Mouse (Mus musculus) midbrain, embryonic 15.5 days (tissue): ENCODE data around the gene Zfp563. TPM values are rescaled to one million over a fixed set of nuclear protein-coding genes. Genes with fewer than 3 reads are reported as not detected.

Source experiments
- ATAC-seq: fragments of 200-750 bp; cut with Nextera tagmentation; replicated peaks from 2 replicates; pipeline ENCODE4 v1.8.0; 2017; ENCODE audit warnings: moderate TSS enrichment
- H3K27ac ChIP-seq: fragments of 300-500 bp; sonication (generic); 2 replicates; pipeline ENCODE4 v1.5.1; 2015; ENCODE audit warnings: mild to moderate bottlenecking, inconsistent platforms
- H3K27me3 ChIP-seq: fragments of 300-500 bp; sonication (generic); replicated peaks from 2 replicates; pipeline ENCODE4 v1.6.1; 2015; ENCODE audit warnings: inconsistent platforms
- H3K36me3 ChIP-seq: fragments of 300-500 bp; sonication (generic); replicated peaks from 2 replicates; pipeline ENCODE4 v1.6.1; 2015; ENCODE audit warnings: inconsistent platforms
- H3K4me1 ChIP-seq: fragments of 300-500 bp; sonication (generic); 2 replicates; pipeline ENCODE4 v1.6.1; 2015; ENCODE audit warnings: inconsistent platforms
- H3K4me2 ChIP-seq: fragments of 300-500 bp; sonication (generic); 2 replicates; pipeline ENCODE4 v1.6.1; 2015; ENCODE audit warnings: inconsistent platforms, mild to moderate bottlenecking, moderate library complexity
- H3K4me3 ChIP-seq: fragments of 300-500 bp; sonication (generic); 2 replicates; pipeline ENCODE4 v1.5.1; 2015; ENCODE audit warnings: mild to moderate bottlenecking, inconsistent platforms
- H3K9ac ChIP-seq: fragments of 300-500 bp; sonication (generic); 2 replicates; pipeline ENCODE4 v1.6.1; 2015; ENCODE audit warnings: mild to moderate bottlenecking, inconsistent platforms
- H3K9me3 ChIP-seq: fragments of 300-500 bp; sonication (generic); 2 replicates; pipeline ENCODE4 v1.6.1; 2016; ENCODE audit warnings: inconsistent platforms
- WGBS: fragments of 180-500 bp; shearing (Covaris S2); methylation state at CpG from one replicate; pipeline ENCODE4 v1.1.7; 2015; ENCODE audit warnings: mixed read lengths; 5-methylcytosine and 5-hydroxymethylcytosine counted together
- polyA plus RNA-seq: library from polyadenylated mRNA; unstranded; fragments of >200 nt; fragmentation: Nextera tagmentation; extraction: Ambion mirVana; gene quantifications from 2 replicates; pipeline ENCODE4 v1.2.1, GENCODE M21; 2015

Gene Zfp563
- polyA plus RNA-seq: 23.0 and 24.0 TPM in 2 replicates

DNA sequence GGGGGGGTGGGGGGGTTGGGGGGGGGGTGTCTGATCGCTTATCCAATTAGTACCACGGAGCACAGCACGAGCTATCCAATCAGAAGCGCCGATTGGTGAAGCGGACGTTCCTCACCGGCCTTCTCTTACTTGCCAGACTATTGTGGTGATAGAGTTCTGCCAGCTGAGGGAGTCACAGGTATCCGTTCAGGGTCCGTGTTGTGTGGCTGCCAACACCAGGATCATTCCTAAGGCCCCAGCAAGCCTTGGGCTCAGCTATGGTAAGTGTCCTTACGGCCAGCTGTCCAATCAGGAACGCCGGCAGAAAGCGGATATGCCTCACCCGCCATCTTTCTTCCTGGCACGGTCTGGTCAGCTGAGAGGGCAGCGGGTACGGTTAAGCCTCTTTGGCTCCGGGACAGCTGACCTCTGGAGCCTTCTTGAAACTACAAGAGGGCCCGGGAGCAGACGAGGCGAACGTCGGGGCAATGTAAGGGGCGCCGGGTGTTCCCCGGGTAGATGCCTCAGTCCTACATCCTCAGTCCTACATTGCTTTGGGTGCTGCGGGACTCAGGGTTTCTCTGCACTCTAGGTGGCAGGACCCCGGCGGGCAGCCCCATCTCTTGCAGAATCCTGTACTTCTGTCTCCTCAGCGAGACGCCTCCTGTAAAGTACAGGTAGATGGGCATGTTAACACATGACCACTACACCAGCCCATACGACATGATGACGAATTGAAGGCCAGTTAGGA, at the start of gene Zfp563:
TSS of gene Zfp563 (plus strand) at position 91 of the 730 bp plus-strand sequence.
- Histone ChIP-seq H3K9me3 (no peaks in the 10 kb centered on the region), H3K27ac (peak within 1 kb of the TSS; percentile 89), H3K4me1 (peaks cover 21% of the 10 kb centered on the region), H3K4me2 (peak within 1 kb of the TSS; percentile 76), H3K9ac (peak within 1 kb of the TSS; percentile 76), H3K27me3 (no peaks in the 10 kb centered on the region), H3K4me3 (peak within 1 kb of the TSS; percentile 76), H3K36me3 (no peaks in the 10 kb centered on the region)
- peak; percentile 94 for ATAC-seq
- 6% methylated on average over 34 of the region's 34 CpGs for WGBS

DNA sequence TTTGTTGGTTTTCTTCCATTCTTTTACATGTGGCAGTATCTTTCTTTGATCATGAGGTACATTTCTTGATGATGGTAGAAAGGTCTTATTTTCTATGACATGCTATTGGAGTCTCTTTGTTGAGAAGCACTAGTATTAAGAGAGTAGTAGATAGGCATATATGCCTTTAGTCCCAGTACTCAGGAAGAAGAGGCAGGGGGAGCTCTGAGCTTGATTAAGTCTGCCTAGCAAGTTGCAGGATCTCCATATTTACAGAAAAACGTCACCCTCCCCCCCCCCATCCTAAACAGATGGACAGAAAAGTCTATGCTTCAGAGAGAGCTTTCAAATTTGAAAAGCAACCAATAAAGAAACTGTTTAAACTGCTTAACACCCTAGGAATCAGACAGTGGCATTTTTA, 30.3 kb upstream of the Zfp563 start:
- ATAC-seq: no peak
- no peak overlapping the region for H3K4me2 ChIP-seq
- no peak overlapping the region for H3K9ac ChIP-seq
- no peak overlapping the region for H3K4me3 ChIP-seq
- H3K27ac ChIP-seq: no peak overlapping the region
- WGBS: 19% methylated on average over 1 of the region's 1 CpGs
- no peaks in the 10 kb centered on the region for H3K4me1 ChIP-seq
- H3K9me3 ChIP-seq: no peaks in the 10 kb centered on the region
- H3K36me3 ChIP-seq: no peaks in the 10 kb centered on the region
- H3K27me3 ChIP-seq: no peaks in the 10 kb centered on the region

DNA sequence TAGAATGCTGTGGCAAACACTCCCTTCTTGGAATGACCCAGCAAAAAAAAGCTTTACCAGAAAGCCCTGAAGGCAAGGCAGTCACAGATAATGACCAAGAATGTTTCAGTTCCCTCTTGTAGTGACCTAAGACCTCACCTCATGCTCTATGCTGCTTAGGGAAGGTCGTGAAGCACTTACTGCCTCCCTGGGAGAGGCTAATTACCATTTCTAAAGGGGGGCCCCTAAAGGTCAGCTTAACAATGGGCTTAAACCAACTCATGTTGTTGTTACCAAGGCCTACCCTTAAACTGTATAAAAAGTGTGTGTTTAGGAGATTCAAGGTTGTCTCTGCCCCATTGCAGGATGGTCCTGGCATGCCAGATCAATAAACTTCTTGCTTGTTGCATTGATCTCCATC, 26.1 kb upstream of the Zfp563 start:
- H3K9ac ChIP-seq: no peak overlapping the region
- 0% methylated on average over 1 of the region's 1 CpGs for WGBS
- ATAC-seq: no peak
- no peaks in the 10 kb centered on the region for H3K9me3 ChIP-seq
- H3K27ac ChIP-seq: no peak overlapping the region
- H3K4me3 ChIP-seq: no peak overlapping the region
- no peaks in the 10 kb centered on the region for H3K4me1 ChIP-seq
- H3K27me3 ChIP-seq: no peaks in the 10 kb centered on the region
- H3K4me2 ChIP-seq: no peak overlapping the region
- H3K36me3 ChIP-seq: no peaks in the 10 kb centered on the region

DNA sequence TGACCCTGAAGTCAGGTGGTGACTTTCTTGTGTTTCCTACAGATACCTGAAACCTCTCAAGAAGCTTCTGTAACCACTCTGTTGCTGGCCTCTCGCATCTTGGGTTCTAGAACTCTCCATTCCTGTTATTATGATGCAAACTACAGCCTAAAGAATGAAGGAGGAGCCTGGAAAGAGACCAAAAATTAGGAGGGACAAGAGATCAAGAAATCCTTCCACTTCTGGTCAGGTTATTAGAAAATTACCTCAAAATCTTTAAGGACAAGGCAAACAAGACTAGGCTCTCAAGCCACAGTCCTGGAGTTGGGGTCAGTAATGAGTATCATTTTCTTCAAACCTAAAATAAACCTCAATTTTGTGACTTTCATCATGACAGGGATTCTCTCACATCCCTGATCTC, 21.2 kb upstream of the Zfp563 start, which contains the start of gene 4921501E09Rik:
TSS of gene 4921501E09Rik (minus strand) at position 101 of the 400 bp plus-strand sequence.
- Histone ChIP-seq H3K36me3 (no peaks in the 10 kb centered on the region), H3K4me2 (no peak within 1 kb of the TSS), H3K27ac (no peak within 1 kb of the TSS), H3K27me3 (no peaks in the 10 kb centered on the region), H3K4me3 (no peak within 1 kb of the TSS), H3K9ac (no peak within 1 kb of the TSS), H3K4me1 (no peaks in the 10 kb centered on the region), H3K9me3 (no peaks in the 10 kb centered on the region)
- ATAC-seq: no peak
- WGBS: 52% methylated on average over 1 of the region's 1 CpGs

DNA sequence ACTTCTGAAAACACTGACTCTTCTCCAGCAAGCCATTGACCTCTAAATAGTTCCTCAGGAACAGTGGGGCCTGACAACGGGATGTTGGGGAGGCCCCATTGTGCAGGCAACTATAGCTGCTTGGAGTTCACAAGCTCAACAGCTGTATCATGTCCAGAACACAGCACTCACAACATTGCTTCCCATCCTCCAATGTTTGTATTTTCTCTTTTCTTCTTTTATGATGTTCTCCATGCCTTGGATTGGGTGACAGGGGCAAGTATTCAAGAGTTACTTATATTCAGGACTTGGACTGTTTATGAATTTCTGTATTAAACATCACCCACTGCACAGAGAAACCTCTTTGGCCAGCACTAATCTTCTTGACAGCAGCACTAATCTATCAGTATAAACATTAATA, 2.5 kb downstream of the Zfp563 start:
- H3K4me1 ChIP-seq: peaks cover 22% of the 10 kb centered on the region
- H3K4me3 ChIP-seq: no peak overlapping the region
- no peaks in the 10 kb centered on the region for H3K27me3 ChIP-seq
- no peaks in the 10 kb centered on the region for H3K36me3 ChIP-seq
- H3K9ac ChIP-seq: no peak overlapping the region
- WGBS: 61% methylated on average over 1 of the region's 1 CpGs
- H3K27ac ChIP-seq: no peak overlapping the region
- peak overlapping the region; percentile 79; the same call in 1 of the 2 replicates for H3K4me2 ChIP-seq
- H3K9me3 ChIP-seq: no peaks in the 10 kb centered on the region
- no peak for ATAC-seq

DNA sequence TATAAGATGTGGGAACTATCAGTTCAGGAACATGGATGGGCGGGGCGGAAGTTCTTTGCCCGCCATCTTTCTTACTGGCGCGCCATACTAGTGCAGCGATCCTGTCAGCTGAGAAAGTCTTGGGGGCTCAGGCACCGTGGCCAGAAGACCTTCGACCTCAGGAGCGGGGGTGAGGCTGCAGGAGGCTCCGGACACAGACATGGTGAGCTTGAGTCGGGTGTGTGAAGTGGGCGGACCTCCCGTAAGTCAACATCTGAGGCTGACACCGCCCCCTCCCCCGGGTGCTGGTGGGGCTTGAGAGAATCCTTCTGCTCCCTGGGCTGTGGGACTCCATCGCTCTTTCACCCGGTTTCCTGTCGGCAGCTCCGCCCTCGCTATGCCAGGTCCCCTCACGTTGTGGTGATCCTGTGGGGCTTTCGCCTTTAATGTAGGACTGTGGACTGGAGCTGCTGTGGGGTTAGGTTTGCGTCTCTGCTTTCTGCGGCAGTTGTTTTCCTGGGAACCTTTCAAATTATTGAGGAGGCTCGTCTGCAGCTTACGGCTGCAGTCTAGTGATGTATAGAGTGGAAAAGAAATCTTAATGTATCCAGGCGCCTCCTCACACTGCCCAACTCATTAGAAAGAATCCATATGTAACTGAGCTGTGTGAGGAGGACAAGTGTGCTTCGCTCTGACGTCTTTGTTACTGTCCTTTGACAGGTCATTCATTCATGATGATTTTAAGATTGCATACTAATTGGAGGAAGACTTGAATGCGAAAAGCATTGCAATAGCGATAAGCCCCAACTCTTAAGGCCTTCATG, 3.5 kb downstream of the Zfp563 start:
- Histone ChIP-seq H3K4me1 (peaks cover 22% of the 10 kb centered on the region), H3K4me2 (peak overlapping the region; percentile 79), H3K9ac (peak overlapping the region; percentile 87), H3K36me3 (no peaks in the 10 kb centered on the region), H3K27ac (peak overlapping the region; percentile 96), H3K27me3 (no peaks in the 10 kb centered on the region), H3K9me3 (no peaks in the 10 kb centered on the region), H3K4me3 (peak overlapping the region; percentile 83)
- peak; percentile 80 for ATAC-seq
- WGBS: 1% methylated on average over 31 of the region's 31 CpGs

DNA sequence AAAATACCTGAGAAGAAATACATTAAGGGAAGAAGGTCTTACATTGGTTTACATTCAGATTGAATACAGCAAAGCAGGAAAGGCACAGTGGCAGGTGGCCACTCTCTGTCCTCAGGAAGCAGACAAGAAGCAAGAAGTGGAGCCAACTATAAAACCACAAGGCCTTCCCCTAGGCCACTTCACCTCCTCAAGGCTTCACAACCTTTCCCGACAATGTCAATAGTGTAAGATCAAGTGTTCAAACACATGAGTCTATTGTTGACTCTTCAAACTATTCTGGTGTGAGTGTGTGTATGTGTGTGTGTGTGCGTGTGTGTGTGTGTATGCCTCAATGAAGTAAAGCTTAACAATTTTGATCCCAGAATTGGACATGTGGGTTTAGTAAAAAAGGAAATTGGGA, 8.3 kb downstream of the Zfp563 start:
- Histone ChIP-seq H3K4me2 (no peak overlapping the region), H3K9me3 (no peaks in the 10 kb centered on the region), H3K4me1 (peaks cover 13% of the 10 kb centered on the region), H3K36me3 (no peaks in the 10 kb centered on the region), H3K9ac (no peak overlapping the region), H3K4me3 (no peak overlapping the region), H3K27ac (no peak overlapping the region), H3K27me3 (no peaks in the 10 kb centered on the region)
- 93% methylated on average over 2 of the region's 2 CpGs for WGBS
- ATAC-seq: no peak

DNA sequence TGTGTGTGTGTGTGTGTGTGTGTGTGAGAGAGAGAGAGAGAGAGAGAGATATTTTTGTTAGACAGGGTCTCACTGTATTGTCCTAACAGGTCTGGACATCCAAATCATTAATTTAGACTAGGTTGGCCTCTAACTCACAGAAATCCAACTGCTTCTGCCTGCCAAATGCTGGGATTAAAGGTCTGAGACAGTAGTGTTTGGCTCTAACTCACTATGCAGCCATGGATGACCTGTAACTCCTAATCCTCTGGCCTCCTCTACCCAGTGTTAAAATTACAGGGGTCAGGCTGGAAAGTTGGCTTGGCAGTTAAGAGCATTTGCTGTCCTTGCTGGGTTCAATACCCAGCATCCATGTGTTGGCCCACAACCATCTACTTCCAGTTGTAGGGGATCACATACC, 35.4 kb downstream of the Zfp563 start:
- Histone ChIP-seq H3K27ac (no peak overlapping the region), H3K4me2 (no peak overlapping the region), H3K9ac (no peak overlapping the region), H3K27me3 (no peaks in the 10 kb centered on the region), H3K36me3 (no peaks in the 10 kb centered on the region), H3K4me3 (no peak overlapping the region), H3K4me1 (no peaks in the 10 kb centered on the region), H3K9me3 (no peaks in the 10 kb centered on the region)
- no peak for ATAC-seq

DNA sequence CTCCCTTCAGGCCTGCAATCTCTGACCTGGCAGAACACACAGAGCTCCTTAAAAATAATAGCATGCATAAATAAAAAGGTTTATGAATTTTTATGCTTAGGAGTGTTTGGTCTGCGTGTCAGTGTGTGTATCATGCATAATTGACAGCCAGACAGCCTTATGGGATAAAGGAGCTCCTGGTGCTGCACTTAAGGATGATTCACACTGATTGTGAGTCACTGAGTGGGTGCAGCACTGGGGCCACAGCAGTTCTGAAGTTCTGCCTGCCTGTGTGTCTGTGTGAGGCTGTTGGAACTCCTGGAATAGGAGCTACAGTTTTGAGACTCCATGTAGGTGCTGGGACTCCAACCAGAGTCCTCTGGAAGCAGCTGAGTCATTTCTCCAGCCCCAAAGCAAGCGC, 37.1 kb downstream of the Zfp563 start:
- Histone ChIP-seq H3K4me3 (no peak overlapping the region), H3K9me3 (no peaks in the 10 kb centered on the region), H3K27ac (no peak overlapping the region), H3K9ac (no peak overlapping the region), H3K36me3 (no peaks in the 10 kb centered on the region), H3K27me3 (no peaks in the 10 kb centered on the region), H3K4me2 (no peak overlapping the region), H3K4me1 (no peaks in the 10 kb centered on the region)
- 64% methylated on average over 2 of the region's 2 CpGs for WGBS
- ATAC-seq: no peak

DNA sequence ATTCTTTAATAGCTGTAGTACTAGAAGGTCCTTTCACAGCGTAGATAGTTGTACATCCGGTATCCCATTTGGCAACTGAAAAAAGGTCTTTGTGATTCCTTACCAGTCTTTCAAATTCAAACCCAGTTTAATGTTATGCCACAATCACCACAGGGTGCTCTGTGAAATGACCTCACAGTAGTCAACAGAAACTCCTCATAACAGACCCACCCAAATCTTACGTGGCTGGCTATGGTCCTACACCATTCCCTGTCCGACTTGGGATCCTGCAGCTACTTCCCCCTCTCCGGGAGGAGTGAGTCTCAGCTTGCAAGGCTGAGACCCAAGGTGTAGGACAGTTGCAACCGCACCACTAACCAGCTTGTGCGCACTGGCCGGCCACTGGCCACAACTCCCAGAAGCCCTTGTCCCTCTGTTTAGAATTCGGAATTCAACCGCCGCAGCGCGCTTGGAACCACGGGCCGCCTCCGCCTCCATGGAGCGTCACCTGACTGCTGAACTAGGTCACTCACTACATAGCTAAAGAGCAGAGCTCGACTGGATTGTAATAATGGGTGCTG, 50.2 kb downstream of the Zfp563 start, which contains the start of gene Morc2b:
TSS of gene Morc2b (minus strand) at position 423 of the 560 bp plus-strand sequence.
- Histone ChIP-seq H3K4me3 (no peak within 1 kb of the TSS), H3K36me3 (no peaks in the 10 kb centered on the region), H3K9ac (no peak within 1 kb of the TSS), H3K27ac (no peak within 1 kb of the TSS), H3K4me1 (no peaks in the 10 kb centered on the region), H3K4me2 (no peak within 1 kb of the TSS), H3K9me3 (no peaks in the 10 kb centered on the region), H3K27me3 (no peaks in the 10 kb centered on the region)
- ATAC-seq: no peak
- WGBS: 74% methylated on average over 18 of the region's 18 CpGs
